Mouse (Mus musculus): ENCODE measurements at regions not wholly inside any gene's neighbourhood (a gene's known extent, or its start where the extent isn't known, plus 50 kb on each side); places are given as distances from the start of the nearest gene placed in this dataset.
"Not testable (repeated sequence)": the region's sequence is repeated elsewhere in the genome, so short reads cannot be mapped to it uniquely, and the experiment has no call there.

GRCm38 (mm10) chr17:91551058-91551691 is 458.3 kb upstream of the Nrxn1 start:
- not testable (repeated sequence) for H3K4me2 ChIP-seq (replicated peaks; ENCODE audit: low read depth, low read length); H3K27me3 ChIP-seq (ENCODE audit: control insufficient read depth, insufficient read depth, low read length); H3K4me1 ChIP-seq (ENCODE audit: control insufficient read depth, insufficient read depth, low read length); H3K9ac ChIP-seq (ENCODE audit: low read depth, low read length); H3K36me3 ChIP-seq (ENCODE audit: control insufficient read depth, insufficient read depth, low read length); H3K9me3 ChIP-seq (ENCODE audit: control insufficient read depth, low read length); H3K4me3 ChIP-seq (ENCODE audit: low read length); H3K27ac ChIP-seq (ENCODE audit: low read depth, low read length)
- 0 out of 2 replicates have a peak, but pooled peaks have one; percentile 35 for ATAC-seq (ENCODE audit: low FRiP score, low TSS enrichment)
- WGBS: 71% methylated on average over 5 of the region's 9 CpGs

DNA sequence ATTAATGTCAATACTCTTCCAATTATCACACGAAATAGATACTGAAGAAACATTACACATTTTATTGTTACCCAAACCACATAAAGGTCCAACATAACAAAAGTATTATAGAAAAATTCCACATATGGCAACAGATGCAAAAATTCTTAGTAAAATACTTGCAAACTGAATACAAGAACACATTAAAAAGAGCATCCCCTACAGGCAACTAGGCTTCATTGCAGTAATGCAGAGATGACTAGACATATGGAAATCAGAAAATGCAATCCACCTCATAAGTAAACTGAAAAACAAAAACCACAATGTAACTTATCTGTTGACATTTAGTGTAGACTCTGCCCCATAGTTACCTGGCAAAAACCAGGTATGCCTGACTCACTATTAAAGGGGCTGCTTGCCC is 438.6 kb upstream of the Nrxn1 start:
- no peak overlapping the region for H3K4me2 ChIP-seq (replicated peaks; ENCODE audit: low read depth, low read length)
- H3K36me3 ChIP-seq (ENCODE audit: control insufficient read depth, insufficient read depth, low read length): no peaks in the 10 kb centered on the region
- no peaks in the 10 kb centered on the region for H3K4me1 ChIP-seq (ENCODE audit: control insufficient read depth, insufficient read depth, low read length)
- no peaks in the 10 kb centered on the region for H3K9me3 ChIP-seq (ENCODE audit: control insufficient read depth, low read length)
- H3K27me3 ChIP-seq (ENCODE audit: control insufficient read depth, insufficient read depth, low read length): no peaks in the 10 kb centered on the region
- 84% methylated on average over 1 of the region's 1 CpGs for WGBS
- no peak for ATAC-seq (ENCODE audit: low FRiP score, low TSS enrichment)
- no peak overlapping the region for H3K4me3 ChIP-seq (ENCODE audit: low read length)
- no peak overlapping the region for H3K27ac ChIP-seq (ENCODE audit: low read depth, low read length)
- H3K9ac ChIP-seq (ENCODE audit: low read depth, low read length): no peak overlapping the region

- no peak overlapping the region for H3K4me3 ChIP-seq (ENCODE audit: low read length)
- no peak for ATAC-seq (ENCODE audit: low FRiP score, low TSS enrichment)
- no peaks in the 10 kb centered on the region for H3K4me1 ChIP-seq (ENCODE audit: control insufficient read depth, insufficient read depth, low read length)
- H3K9me3 ChIP-seq (ENCODE audit: control insufficient read depth, low read length): no peaks in the 10 kb centered on the region
- no peak overlapping the region for H3K27ac ChIP-seq (ENCODE audit: low read depth, low read length)
- H3K4me2 ChIP-seq (replicated peaks; ENCODE audit: low read depth, low read length): no peak overlapping the region
- no peak overlapping the region for H3K9ac ChIP-seq (ENCODE audit: low read depth, low read length)
- H3K27me3 ChIP-seq (ENCODE audit: control insufficient read depth, insufficient read depth, low read length): no peaks in the 10 kb centered on the region
- H3K36me3 ChIP-seq (ENCODE audit: control insufficient read depth, insufficient read depth, low read length): no peaks in the 10 kb centered on the region
Observed at GRCm38 (mm10) chr17:91517256-91517655, 424.4 kb upstream of the Nrxn1 start.
